ENCODE assay signal across 8 mouse cellular contexts in genomic region chr6:134639210-134639609, GRCm38 (mm10). TPM values are rescaled to one million over a fixed set of nuclear protein-coding genes. Genes with fewer than 3 reads are reported as not detected.
DNase-seq lines count a peak whose midpoint lies in the region; ATAC-seq and TF ChIP-seq lines count a peak whose summit lies in the region.

TSS of gene Borcs5 (plus strand) at chr6:134639510.

- POLR2A ChIA-PET in Patski (lab: Charles Lee) = interaction anchor here (0.6 kb wide), 2 partner anchors 18 to 29 kb away, joined by 3 read pairs; no protein-coding TSS in a partner anchor

- H3K4me3 ChIP-seq in heart, adult 2 months = no peak within 1 kb of the TSS
- H3K4me3 ChIP-seq in neural tube, embryonic 12.5 days = no peak within 1 kb of the TSS

- no peak for TF ChIP-seq CTCF in heart, adult 2 months (IDR thresholded peaks at IDR 0.05)
- TF ChIP-seq CTCF in Patski (IDR thresholded peaks at IDR 0.05) = no peak

- intact Hi-C loops in heart, adult 2 months (cut with DNase I) = no loop called here
- intact Hi-C loops in heart, postnatal 36 days (cut with DNase I) = no loop called here

- 92% methylated on average over 3 of the region's 3 CpGs for WGBS in heart, adult 2 months
- WGBS in neural tube, embryonic 12.5 days = 87% methylated on average over 3 of the region's 3 CpGs

- H3K4me2 ChIP-seq in neural tube, embryonic 12.5 days (replicated peaks) = no peak within 1 kb of the TSS

- no peaks in the 10 kb centered on the region for H3K27me3 ChIP-seq in heart, adult 2 months (ENCODE audit: control insufficient read depth, insufficient read depth, low read length)
- H3K27me3 ChIP-seq in Patski = no peaks in the 10 kb centered on the region
- no peaks in the 10 kb centered on the region for H3K27me3 ChIP-seq in neural tube, embryonic 12.5 days (replicated peaks)

- H3K79me2 ChIP-seq in heart, adult 2 months (replicated peaks; ENCODE audit: control insufficient read depth, insufficient read depth, low read length) = no peaks in the 10 kb centered on the region

- no peaks in the 10 kb centered on the region for H3K4me1 ChIP-seq in heart, adult 2 months (ENCODE audit: control insufficient read depth, insufficient read depth, low read length)
- H3K4me1 ChIP-seq in neural tube, embryonic 12.5 days = 0 out of 2 replicates have a peak, but pooled peaks cover 3% of the 10 kb centered on the region

- in situ Hi-C loops in Patski (cut with MboI; ENCODE audit: low pct_unique_long_range_greater_than_20kb) = no loop called here

- no peak for TF ChIP-seq EP300 in heart, adult 2 months (IDR thresholded peaks at IDR 0.05; ENCODE audit: insufficient read depth, low read depth, low read length)

- TF ChIP-seq POLR2A in heart, adult 2 months (IDR thresholded peaks at IDR 0.05; ENCODE audit: insufficient read depth, low read depth, low read length) = no peak

- no peak for ATAC-seq in Patski
- ATAC-seq in neural tube, embryonic 12.5 days (ENCODE audit: low FRiP score, low read depth) = no peak

- CTCF ChIA-PET in Patski (lab: Charles Lee) = interaction anchor here (1.2 kb wide), 1 partner anchor 17 kb away, joined by 3 read pairs; no protein-coding TSS in a partner anchor

- no peak for DNase-seq in heart, adult 2 months
- DNase-seq in heart, postnatal 36 days = no peak
- DNase-seq in Patski (ENCODE audit: low read depth, low spot score) = no peak
- no peak for DNase-seq in gastrocnemius, adult 8-10 months (ENCODE audit: low spot score in 2 of 2)
- DNase-seq in layer of hippocampus, postnatal 10 days (ENCODE audit: low spot score in 2 of 2) = no peak
- DNase-seq in yolk sac, embryonic 10.5 days (ENCODE audit: low spot score) = no peak
- DNase-seq in lung, postnatal 4 days = no peak

- no peaks in the 10 kb centered on the region for H3K9me3 ChIP-seq in neural tube, embryonic 12.5 days

- no peaks in the 10 kb centered on the region for H3K36me3 ChIP-seq in heart, adult 2 months (ENCODE audit: control insufficient read depth, insufficient read depth, low read length)
- no peaks in the 10 kb centered on the region for H3K36me3 ChIP-seq in neural tube, embryonic 12.5 days

- no peak within 1 kb of the TSS for H3K27ac ChIP-seq in heart, adult 2 months
- H3K27ac ChIP-seq in neural tube, embryonic 12.5 days = no peak within 1 kb of the TSS

- no peak within 1 kb of the TSS for H3K9ac ChIP-seq in heart, adult 2 months (ENCODE audit: low read depth, low read length)
- no peak within 1 kb of the TSS for H3K9ac ChIP-seq in neural tube, embryonic 12.5 days

RNA-seq across cellular contexts. Expression of gene Borcs5, which starts in this region (rescaled TPM):
- 10 to 100 TPM in 1 of 2 experiments, 1 to 10 TPM in 1; 9.9 to 11.5 TPM for total RNA-seq in heart, adult 2 months (2021)
- polyA plus RNA-seq in heart, adult 2 months (2012; rRNA removed) = 10.5 and 13.0 TPM in 2 replicates
- 10 to 100 TPM in 1 of 2 experiments, 1 to 10 TPM in 1; 9.9 to 10.2 TPM for total RNA-seq in heart, postnatal 36 days (2021)
- 15.4 TPM for polyA plus RNA-seq in Patski (2021)
- total RNA-seq in gastrocnemius, adult 8-10 months (2022) = 10 to 100 TPM; 16.8 to 18.8 (median 17.4) TPM
- 10 to 100 TPM; 25.7 to 26.7 TPM for total RNA-seq in layer of hippocampus, postnatal 10 days (2021)
- 38.6 and 44.8 TPM in 2 replicates for polyA plus RNA-seq in neural tube, embryonic 12.5 days (2016; fragmentation: Nextera tagmentation; extraction: Ambion mirVana)
